Mouse (Mus musculus) liver, postnatal 0 days (tissue): Measurements from ENCODE around the gene Wipf1.

Experiments used
- CTCF ChIP-seq: sonication (generic); IDR thresholded peaks from 2 replicates; pipeline ENCODE4 v1.5.1; 2016; ENCODE audit warnings: antibody characterized with exemption, low read depth
- EP300 ChIP-seq: IDR thresholded peaks from 2 replicates; pipeline ENCODE4 v1.6.1; 2016; ENCODE audit warnings: antibody characterized with exemption, low read depth, mild to moderate bottlenecking

- TF ChIP-seq EP300 (no peak), CTCF (no peak)
Observed at GRCm38 (mm10) chr2:73539141-73539540, 9.6 kb upstream of the Wipf1 start.
